Mouse (Mus musculus): ENCODE data around the gene Wipi1. TPM values are rescaled to one million over a fixed set of nuclear protein-coding genes. Genes with fewer than 3 reads are reported as not detected.

Wipi1 gene
- polyA plus RNA-seq, 2 experiments: 9.0 to 11.9 TPM

DNA sequence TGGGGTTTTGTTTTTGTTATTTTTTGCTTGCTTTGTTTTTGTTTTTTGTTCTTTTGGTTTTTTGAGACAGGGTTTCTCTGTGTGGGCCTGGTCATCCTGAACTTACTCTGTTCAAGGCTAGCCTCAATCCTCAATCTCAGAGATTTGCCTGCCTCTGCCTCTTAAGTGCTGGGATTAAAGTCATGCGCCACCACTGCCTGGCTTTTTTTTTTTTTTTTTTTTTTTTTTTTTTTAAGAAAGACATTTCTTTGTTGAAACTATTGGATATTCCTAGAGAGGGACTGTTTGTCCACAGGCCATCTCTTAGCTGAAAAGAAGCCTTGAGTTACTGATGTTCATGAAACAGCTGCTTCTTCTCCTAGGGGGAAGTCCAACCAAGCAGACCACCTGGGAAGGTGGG lies 64.1 kb downstream of the Wipi1 start:
- H3K36me3 ChIP-seq (replicated peaks; ENCODE audit: control insufficient read depth, insufficient read depth, low read depth): no peaks in the 10 kb centered on the region
- peaks cover 70 to 82% of the 10 kb centered on the region in 2 experiments for H3K4me1 ChIP-seq (replicated peaks; ENCODE audit: control insufficient read depth in 2 of 2, insufficient read depth in 2 of 2, low read length in 1 of 2)
- DNase-seq (ENCODE audit: low read depth in 3 of 3, low spot score in 3 of 3): no peak
- 82% methylated on average over 1 of the region's 1 CpGs for WGBS (ENCODE audit: insufficient replicate concordance)
- H3K9me3 ChIP-seq (ENCODE audit: control insufficient read depth, low read length): no peaks in the 10 kb centered on the region
- H3K4me3 ChIP-seq (ENCODE audit: insufficient read depth in 1 of 2, low read depth in 2 of 2, low read length in 2 of 2): no peak overlapping the region
- no peak overlapping the region for H3K9ac ChIP-seq (replicated peaks)
- ATAC-seq (ENCODE audit: insufficient read depth): no peak
- TF ChIP-seq EP300 (IDR thresholded peaks at IDR 0.05; ENCODE audit: low read depth) (no peak), CTCF (IDR thresholded peaks at IDR 0.05; ENCODE audit: low read depth) (no peak)
- no peaks in the 10 kb centered on the region for H3K27me3 ChIP-seq (ENCODE audit: control insufficient read depth, insufficient read depth, low read length)
- H3K27ac ChIP-seq: peak overlapping the region; percentile 98
- H3K4me2 ChIP-seq (ENCODE audit: low read depth): no peak overlapping the region

DNA sequence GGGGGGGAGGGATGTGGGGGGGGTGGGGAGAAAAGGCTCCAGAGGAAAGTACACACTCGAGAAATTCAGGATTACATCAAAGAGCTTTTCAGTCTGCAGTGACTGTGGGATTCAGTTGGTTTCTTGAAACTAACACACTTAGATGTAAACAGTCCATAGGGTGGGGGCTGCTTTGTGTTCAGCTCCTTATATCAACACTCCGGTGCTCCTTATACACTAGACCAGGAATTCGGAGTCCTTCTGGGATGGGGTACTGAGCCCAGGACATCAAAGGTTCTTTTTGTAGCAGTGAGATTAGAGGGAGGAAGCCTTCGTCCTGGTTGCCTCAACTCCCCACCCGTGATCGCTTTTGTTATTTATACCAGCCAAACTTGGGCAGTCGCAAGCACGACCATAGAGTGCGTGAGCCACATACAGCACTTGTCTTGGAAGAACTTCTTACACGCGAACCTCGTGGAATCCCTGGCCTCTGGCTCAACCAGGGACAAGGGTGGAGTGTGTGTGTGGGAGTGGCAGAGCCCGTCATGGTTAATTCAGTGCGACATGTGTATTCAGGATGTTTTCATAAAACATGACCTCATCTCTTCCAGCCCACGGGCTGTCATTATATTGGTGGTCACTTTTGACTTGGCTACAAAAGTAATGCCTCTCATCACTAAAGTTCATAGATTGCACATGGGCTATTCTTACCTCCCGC lies 65.3 kb downstream of the Wipi1 start:
- 56% methylated on average over 16 of the region's 16 CpGs for WGBS (ENCODE audit: insufficient replicate concordance)
- no peak overlapping the region; the same call in 1 of the 2 replicates for H3K4me2 ChIP-seq (ENCODE audit: low read depth)
- no peaks in the 10 kb centered on the region for H3K36me3 ChIP-seq (replicated peaks; ENCODE audit: control insufficient read depth, insufficient read depth, low read depth)
- peak overlapping the region; percentile 58 for H3K27ac ChIP-seq
- peaks cover 62 to 73% of the 10 kb centered on the region in 2 experiments for H3K4me1 ChIP-seq (replicated peaks; ENCODE audit: control insufficient read depth in 2 of 2, insufficient read depth in 2 of 2, low read length in 1 of 2)
- H3K27me3 ChIP-seq (ENCODE audit: control insufficient read depth, insufficient read depth, low read length): no peaks in the 10 kb centered on the region
- H3K9me3 ChIP-seq (ENCODE audit: control insufficient read depth, low read length): no peaks in the 10 kb centered on the region
- TF ChIP-seq EP300 (IDR thresholded peaks at IDR 0.05; ENCODE audit: low read depth) (no peak), CTCF (IDR thresholded peaks at IDR 0.05; ENCODE audit: low read depth) (no peak)
- no peak overlapping the region for H3K4me3 ChIP-seq (ENCODE audit: insufficient read depth in 1 of 2, low read depth in 2 of 2, low read length in 2 of 2)
- H3K9ac ChIP-seq (replicated peaks): no peak overlapping the region; the same call in 1 of the 2 replicates
- DNase-seq (ENCODE audit: low read depth in 3 of 3, low spot score in 3 of 3): no peak
- no peak for ATAC-seq (ENCODE audit: insufficient read depth)

DNA sequence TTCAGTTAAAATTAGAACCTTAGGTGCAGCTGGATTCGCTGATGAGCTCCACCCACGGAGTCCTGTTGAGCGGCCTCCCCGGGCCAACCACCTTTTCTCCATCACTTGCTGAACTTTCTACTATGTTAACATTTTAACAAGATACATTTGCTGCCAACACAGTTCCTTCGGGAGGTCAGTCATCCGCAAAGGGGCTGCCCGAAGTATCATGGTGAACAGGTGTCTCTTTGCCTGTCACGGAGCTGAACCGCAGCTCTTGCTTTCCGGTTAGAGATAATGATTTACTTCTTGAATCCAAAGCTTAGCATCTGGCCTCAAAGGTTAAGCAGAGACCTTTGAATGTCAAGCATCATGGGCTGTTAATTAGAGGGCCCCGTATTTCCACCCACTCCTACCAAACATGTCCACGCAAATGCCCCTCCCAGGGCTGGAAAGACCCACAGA lies 66.0 kb downstream of the Wipi1 start:
- WGBS (ENCODE audit: insufficient replicate concordance): 25% methylated on average over 12 of the region's 12 CpGs

DNA sequence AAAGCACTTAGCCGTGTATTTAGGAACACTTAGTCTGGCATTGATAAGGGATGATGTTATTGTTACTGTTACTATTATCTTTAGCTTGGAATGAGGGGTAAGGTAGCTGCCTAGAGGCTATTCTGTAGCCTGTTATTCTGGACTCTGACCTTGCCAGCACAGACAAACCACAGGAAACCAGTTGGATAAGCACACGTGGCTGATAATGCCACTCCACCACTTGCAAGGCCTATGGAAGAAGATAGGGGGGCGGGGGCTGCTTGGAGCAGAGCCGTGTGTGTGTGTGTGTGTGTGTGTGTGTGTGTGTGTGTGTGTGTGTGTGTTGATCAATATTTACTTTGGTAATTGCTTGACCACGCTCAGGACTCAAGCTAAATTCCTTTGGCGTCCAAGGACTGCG lies 66.5 kb downstream of the Wipi1 start:
- no peaks in the 10 kb centered on the region for H3K36me3 ChIP-seq (replicated peaks; ENCODE audit: control insufficient read depth, insufficient read depth, low read depth)
- DNase-seq (ENCODE audit: low read depth in 3 of 3, low spot score in 3 of 3) (peak in 1 of 3 experiments; percentile 43), ATAC-seq (ENCODE audit: insufficient read depth) (peak; percentile 32; the same call in 1 of the 2 replicates)
- peak overlapping the region; percentile 63 for H3K4me2 ChIP-seq (ENCODE audit: low read depth)
- no peaks in the 10 kb centered on the region for H3K27me3 ChIP-seq (ENCODE audit: control insufficient read depth, insufficient read depth, low read length)
- peak overlapping the region; percentile 58 for H3K27ac ChIP-seq
- 16% methylated on average over 7 of the region's 7 CpGs for WGBS (ENCODE audit: insufficient replicate concordance)
- H3K4me3 ChIP-seq (ENCODE audit: insufficient read depth in 1 of 2, low read depth in 2 of 2, low read length in 2 of 2): no peak overlapping the region
- H3K9me3 ChIP-seq (ENCODE audit: control insufficient read depth, low read length): no peaks in the 10 kb centered on the region
- TF ChIP-seq EP300 (IDR thresholded peaks at IDR 0.05; ENCODE audit: low read depth): peak; percentile 71
- TF ChIP-seq CTCF (IDR thresholded peaks at IDR 0.05; ENCODE audit: low read depth): peak; percentile 45
- H3K4me1 ChIP-seq (replicated peaks; ENCODE audit: control insufficient read depth in 2 of 2, insufficient read depth in 2 of 2, low read length in 1 of 2): peaks cover 54 to 72% of the 10 kb centered on the region in 2 experiments
- peak overlapping the region; percentile 38 for H3K9ac ChIP-seq (replicated peaks)

More for the DNA sequence above, 66.0 kb downstream of the Wipi1 start:
- peak overlapping the region; percentile 38 for H3K9ac ChIP-seq (replicated peaks)
- H3K9me3 ChIP-seq (ENCODE audit: control insufficient read depth, low read length): no peaks in the 10 kb centered on the region
- H3K4me3 ChIP-seq (ENCODE audit: insufficient read depth in 1 of 2, low read depth in 2 of 2, low read length in 2 of 2): no peak overlapping the region
- no peak for TF ChIP-seq EP300 (IDR thresholded peaks at IDR 0.05; ENCODE audit: low read depth)
- TF ChIP-seq CTCF (IDR thresholded peaks at IDR 0.05; ENCODE audit: low read depth): no peak
- no peaks in the 10 kb centered on the region for H3K27me3 ChIP-seq (ENCODE audit: control insufficient read depth, insufficient read depth, low read length)
- peak overlapping the region; percentile 58 for H3K27ac ChIP-seq
- H3K4me2 ChIP-seq (ENCODE audit: low read depth): peak overlapping the region; percentile 63
- H3K4me1 ChIP-seq (replicated peaks; ENCODE audit: control insufficient read depth in 2 of 2, insufficient read depth in 2 of 2, low read length in 1 of 2): peaks cover 58 to 73% of the 10 kb centered on the region in 2 experiments
- ATAC-seq (ENCODE audit: insufficient read depth): no peak
- no peak for DNase-seq (ENCODE audit: low read depth in 3 of 3, low spot score in 3 of 3)
- no peaks in the 10 kb centered on the region for H3K36me3 ChIP-seq (replicated peaks; ENCODE audit: control insufficient read depth, insufficient read depth, low read depth)

DNA sequence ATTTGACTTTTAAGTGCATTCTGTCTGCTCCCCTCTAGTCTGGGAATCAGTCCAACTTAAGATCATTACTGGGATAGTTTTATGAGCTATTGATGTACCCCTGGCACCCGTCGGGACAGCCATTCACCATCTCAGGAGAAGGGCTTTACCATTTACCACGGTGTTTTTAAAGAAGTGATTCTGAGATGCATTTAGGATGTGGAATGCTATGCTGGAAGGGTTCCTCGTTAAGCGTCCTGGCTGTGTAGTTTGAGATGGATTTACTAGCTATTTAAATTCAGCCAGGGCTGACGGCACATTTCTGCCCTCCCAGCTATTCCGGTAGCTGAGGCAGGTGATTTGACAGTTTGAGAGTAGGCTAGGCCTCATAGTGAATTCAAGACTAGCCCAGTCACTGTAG lies 67.3 kb downstream of the Wipi1 start:
- no peak for TF ChIP-seq CTCF (IDR thresholded peaks at IDR 0.05; ENCODE audit: low read depth)
- TF ChIP-seq EP300 (IDR thresholded peaks at IDR 0.05; ENCODE audit: low read depth): no peak
- H3K4me2 ChIP-seq (ENCODE audit: low read depth): no peak overlapping the region
- H3K27ac ChIP-seq: no peak overlapping the region
- no peak for ATAC-seq (ENCODE audit: insufficient read depth)
- no peaks in the 10 kb centered on the region for H3K36me3 ChIP-seq (replicated peaks; ENCODE audit: control insufficient read depth, insufficient read depth, low read depth)
- no peak overlapping the region for H3K9ac ChIP-seq (replicated peaks)
- peaks cover 46 to 70% of the 10 kb centered on the region in 2 experiments for H3K4me1 ChIP-seq (replicated peaks; ENCODE audit: control insufficient read depth in 2 of 2, insufficient read depth in 2 of 2, low read length in 1 of 2)
- no peak for DNase-seq (ENCODE audit: low read depth in 3 of 3, low spot score in 3 of 3)
- H3K9me3 ChIP-seq (ENCODE audit: control insufficient read depth, low read length): no peaks in the 10 kb centered on the region
- 81% methylated on average over 7 of the region's 7 CpGs for WGBS (ENCODE audit: insufficient replicate concordance)
- no peak overlapping the region for H3K4me3 ChIP-seq (ENCODE audit: insufficient read depth in 1 of 2, low read depth in 2 of 2, low read length in 2 of 2)
- no peaks in the 10 kb centered on the region for H3K27me3 ChIP-seq (ENCODE audit: control insufficient read depth, insufficient read depth, low read length)
